Mouse (Mus musculus): Measurements from ENCODE around the gene Apoc3. TPM values are rescaled to one million over a fixed set of nuclear protein-coding genes. Genes with fewer than 3 reads are reported as not detected.

The Apoc3 gene
- polyA plus RNA-seq, 1 experiment from 2014 or later = not detected

GRCm38 (mm10) chr9:46256658-46257385 is 21.4 kb upstream of the Apoc3 start:
- H3K4me1 ChIP-seq (replicated peaks) = no peaks in the 10 kb centered on the region
- peaks cover 2% of the 10 kb centered on the region; the same call in 1 of the 2 replicates for H3K27me3 ChIP-seq
- no peaks in the 10 kb centered on the region for H3K9me3 ChIP-seq
- no peak for ATAC-seq (ENCODE audit: insufficient number of reproducible peaks, insufficient read depth, low FRiP score, low TSS enrichment, low read depth)
- H3K36me3 ChIP-seq = no peaks in the 10 kb centered on the region
- no peak overlapping the region for H3K4me3 ChIP-seq (replicated peaks)
- no peak overlapping the region for H3K27ac ChIP-seq
- no peak overlapping the region for H3K9ac ChIP-seq (replicated peaks)
- WGBS = 92% methylated on average over 10 of the region's 10 CpGs
- H3K4me2 ChIP-seq = no peak overlapping the region

- no peak overlapping the region for H3K4me2 ChIP-seq
- ATAC-seq (ENCODE audit: insufficient number of reproducible peaks, insufficient read depth, low FRiP score, low TSS enrichment, low read depth) = no peak
- no peak overlapping the region for H3K9ac ChIP-seq (replicated peaks)
- no peaks in the 10 kb centered on the region for H3K9me3 ChIP-seq
- 83% methylated on average over 7 of the region's 7 CpGs for WGBS
- no peak overlapping the region for H3K27ac ChIP-seq
- H3K4me3 ChIP-seq (replicated peaks) = no peak overlapping the region
- no peaks in the 10 kb centered on the region for H3K36me3 ChIP-seq
- no peaks in the 10 kb centered on the region for H3K4me1 ChIP-seq (replicated peaks)
- peaks cover 2% of the 10 kb centered on the region; the same call in 1 of the 2 replicates for H3K27me3 ChIP-seq
Observed at GRCm38 (mm10) chr9:46256177-46256576, 20.7 kb upstream of the Apoc3 start.

DNA sequence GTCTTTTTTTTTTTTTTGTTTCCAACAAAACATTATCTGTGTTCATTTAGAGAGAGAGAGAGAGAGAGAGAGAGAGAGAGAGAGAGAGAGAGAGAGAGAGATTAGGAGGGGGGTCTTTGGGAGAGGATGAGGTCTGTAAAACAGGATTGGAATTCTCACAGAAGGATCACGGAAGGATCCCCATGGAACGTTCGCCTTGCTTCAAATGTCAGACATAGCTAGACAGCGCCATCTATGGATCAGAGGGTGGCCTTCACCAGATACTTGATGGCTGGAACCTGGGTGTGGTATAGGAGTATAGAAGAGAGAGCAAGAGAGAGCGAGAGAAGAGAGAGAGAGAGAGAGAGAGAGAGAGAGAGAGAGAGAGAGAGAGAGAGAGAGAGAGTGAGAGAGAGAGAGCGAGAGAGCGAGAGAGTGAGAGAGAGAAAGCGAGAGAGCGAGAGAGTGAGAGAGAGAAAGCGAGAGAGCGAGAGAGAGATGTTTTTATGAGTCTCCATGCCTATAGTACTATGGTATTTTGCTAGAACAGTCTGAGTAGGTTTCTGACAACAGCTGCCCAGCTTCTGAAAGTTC is 11.4 kb upstream of the Apoc3 start:
- 23% methylated on average over 11 of the region's 11 CpGs for WGBS
- no peak overlapping the region for H3K9ac ChIP-seq (replicated peaks)
- H3K27ac ChIP-seq = no peak overlapping the region
- no peak; the same call in 1 of the 2 replicates for ATAC-seq (ENCODE audit: insufficient number of reproducible peaks, insufficient read depth, low FRiP score, low TSS enrichment, low read depth)
- H3K36me3 ChIP-seq = no peaks in the 10 kb centered on the region
- H3K4me1 ChIP-seq (replicated peaks) = peaks cover 4% of the 10 kb centered on the region; the same call in 1 of the 2 replicates
- H3K27me3 ChIP-seq = peaks cover 8% of the 10 kb centered on the region; the same call in 1 of the 2 replicates
- peak overlapping the region; percentile 30 for H3K4me2 ChIP-seq
- H3K9me3 ChIP-seq = no peaks in the 10 kb centered on the region
- no peak overlapping the region for H3K4me3 ChIP-seq (replicated peaks)

- Histone ChIP-seq H3K9ac (replicated peaks) (no peak overlapping the region), H3K4me2 (no peak overlapping the region; the same call in 1 of the 2 replicates), H3K36me3 (no peaks in the 10 kb centered on the region), H3K27me3 (peaks cover 8% of the 10 kb centered on the region; the same call in 1 of the 2 replicates), H3K4me1 (replicated peaks) (peaks cover 4% of the 10 kb centered on the region; the same call in 1 of the 2 replicates), H3K27ac (no peak overlapping the region), H3K9me3 (no peaks in the 10 kb centered on the region), H3K4me3 (replicated peaks) (no peak overlapping the region)
- WGBS = 61% methylated on average over 8 of the region's 8 CpGs
- no peak for ATAC-seq (ENCODE audit: insufficient number of reproducible peaks, insufficient read depth, low FRiP score, low TSS enrichment, low read depth)
Observed at GRCm38 (mm10) chr9:46243584-46243983, 8.1 kb upstream of the Apoc3 start.

GRCm38 (mm10) chr9:46243122-46243521 is 7.7 kb upstream of the Apoc3 start:
- peaks cover 4% of the 10 kb centered on the region; the same call in 1 of the 2 replicates for H3K4me1 ChIP-seq (replicated peaks)
- H3K9me3 ChIP-seq = no peaks in the 10 kb centered on the region
- H3K4me2 ChIP-seq = no peak overlapping the region; the same call in 1 of the 2 replicates
- 67% methylated on average over 4 of the region's 4 CpGs for WGBS
- no peak for ATAC-seq (ENCODE audit: insufficient number of reproducible peaks, insufficient read depth, low FRiP score, low TSS enrichment, low read depth)
- no peak overlapping the region for H3K4me3 ChIP-seq (replicated peaks)
- H3K36me3 ChIP-seq = no peaks in the 10 kb centered on the region
- no peak overlapping the region for H3K9ac ChIP-seq (replicated peaks)
- no peak overlapping the region for H3K27ac ChIP-seq
- peaks cover 4% of the 10 kb centered on the region; the same call in 1 of the 2 replicates for H3K27me3 ChIP-seq

DNA sequence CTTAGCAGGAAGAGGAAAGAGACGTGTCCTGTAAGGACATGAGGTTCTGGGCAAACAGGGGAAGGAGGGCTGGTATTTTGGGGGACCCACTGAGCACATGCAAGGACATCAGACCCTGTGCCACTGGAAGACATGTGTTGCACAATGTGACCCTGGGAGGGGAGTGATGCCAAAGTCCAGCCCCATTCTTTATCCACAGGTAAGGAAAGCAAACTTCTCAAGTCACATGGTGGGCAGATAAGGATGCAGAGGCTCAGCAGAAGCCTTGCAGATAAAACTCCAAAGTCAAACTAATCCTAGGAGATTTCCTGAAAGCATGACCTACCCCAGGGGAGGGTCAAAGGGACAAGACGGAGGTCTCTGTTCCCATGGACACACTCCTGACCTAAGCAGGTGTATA is 6.4 kb upstream of the Apoc3 start:
- Histone ChIP-seq H3K4me1 (replicated peaks) (peaks cover 4% of the 10 kb centered on the region; the same call in 1 of the 2 replicates), H3K4me3 (replicated peaks) (no peak overlapping the region), H3K9me3 (no peaks in the 10 kb centered on the region), H3K27ac (no peak overlapping the region), H3K36me3 (no peaks in the 10 kb centered on the region), H3K27me3 (no peaks in the 10 kb centered on the region), H3K4me2 (no peak overlapping the region), H3K9ac (replicated peaks) (no peak overlapping the region)
- WGBS = 83% methylated on average over 2 of the region's 2 CpGs
- no peak for ATAC-seq (ENCODE audit: insufficient number of reproducible peaks, insufficient read depth, low FRiP score, low TSS enrichment, low read depth)

GRCm38 (mm10) chr9:46240526-46241153 is 5.2 kb upstream of the Apoc3 start, which contains the start of gene Apoa4:
Apoa4 (plus strand) TSS chr9:46240696.
- Histone ChIP-seq H3K4me1 (replicated peaks) (peaks cover 4% of the 10 kb centered on the region; the same call in 1 of the 2 replicates), H3K9me3 (no peaks in the 10 kb centered on the region), H3K27me3 (no peaks in the 10 kb centered on the region), H3K27ac (no peak within 1 kb of the TSS), H3K4me2 (no peak within 1 kb of the TSS), H3K9ac (replicated peaks) (no peak within 1 kb of the TSS), H3K36me3 (no peaks in the 10 kb centered on the region), H3K4me3 (replicated peaks) (no peak within 1 kb of the TSS)
- 65% methylated on average over 7 of the region's 7 CpGs for WGBS
- ATAC-seq (ENCODE audit: insufficient number of reproducible peaks, insufficient read depth, low FRiP score, low TSS enrichment, low read depth) = no peak

DNA sequence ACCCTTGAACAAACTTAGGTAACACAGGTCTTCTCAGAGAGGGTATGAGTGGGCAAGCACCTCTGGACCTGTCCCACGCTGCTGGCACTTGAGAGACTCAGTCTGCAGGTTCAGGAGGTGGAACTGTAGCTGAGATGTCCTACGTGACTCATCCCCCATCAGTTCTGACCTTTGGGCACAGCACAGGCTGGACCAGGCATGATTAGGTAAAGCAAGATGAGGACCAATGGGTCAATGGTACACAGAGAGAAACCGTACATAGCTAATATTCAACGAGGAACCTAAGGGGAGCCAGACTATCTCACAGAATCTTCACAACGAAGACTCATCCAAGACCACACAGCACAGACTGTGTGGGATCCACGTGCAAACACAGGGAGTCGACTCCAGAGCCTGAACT is 3.4 kb upstream of the Apoc3 start:
- Histone ChIP-seq H3K4me3 (replicated peaks) (no peak overlapping the region), H3K27ac (no peak overlapping the region), H3K27me3 (no peaks in the 10 kb centered on the region; the same call in 1 of the 2 replicates), H3K9me3 (no peaks in the 10 kb centered on the region), H3K9ac (replicated peaks) (no peak overlapping the region), H3K4me2 (no peak overlapping the region), H3K4me1 (replicated peaks) (peaks cover 4% of the 10 kb centered on the region; the same call in 1 of the 2 replicates), H3K36me3 (no peaks in the 10 kb centered on the region)
- ATAC-seq (ENCODE audit: insufficient number of reproducible peaks, insufficient read depth, low FRiP score, low TSS enrichment, low read depth) = no peak
- WGBS = 86% methylated on average over 7 of the region's 7 CpGs

DNA sequence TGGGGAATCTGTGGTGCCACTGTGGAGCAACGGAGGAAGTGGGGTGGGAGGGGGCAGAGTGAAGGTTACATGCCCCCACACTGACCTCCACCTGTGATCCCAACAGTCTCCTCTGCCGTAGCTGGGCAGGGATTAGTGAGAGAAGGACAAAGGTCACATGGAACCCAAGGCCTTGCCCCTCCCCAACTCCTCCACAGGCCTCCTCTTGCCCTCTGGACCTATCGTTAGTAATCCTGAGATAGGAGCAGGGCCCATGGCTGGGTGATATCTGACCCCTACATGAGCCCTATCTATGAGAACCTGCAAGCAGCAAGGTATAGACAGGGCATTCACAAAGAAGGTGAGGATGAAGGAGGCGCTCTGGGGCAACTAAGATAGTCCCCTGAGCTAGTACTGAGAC is 213 bp upstream of the Apoc3 start:
- 53% methylated on average over 4 of the region's 4 CpGs for WGBS
- Histone ChIP-seq H3K4me3 (replicated peaks) (no peak overlapping the region), H3K9ac (replicated peaks) (no peak overlapping the region), H3K9me3 (no peaks in the 10 kb centered on the region), H3K27ac (no peak overlapping the region), H3K4me1 (replicated peaks) (peaks cover 2% of the 10 kb centered on the region), H3K4me2 (no peak overlapping the region), H3K27me3 (peaks cover 5% of the 10 kb centered on the region; the same call in 1 of the 2 replicates), H3K36me3 (no peaks in the 10 kb centered on the region)
- ATAC-seq (ENCODE audit: insufficient number of reproducible peaks, insufficient read depth, low FRiP score, low TSS enrichment, low read depth) = no peak

DNA sequence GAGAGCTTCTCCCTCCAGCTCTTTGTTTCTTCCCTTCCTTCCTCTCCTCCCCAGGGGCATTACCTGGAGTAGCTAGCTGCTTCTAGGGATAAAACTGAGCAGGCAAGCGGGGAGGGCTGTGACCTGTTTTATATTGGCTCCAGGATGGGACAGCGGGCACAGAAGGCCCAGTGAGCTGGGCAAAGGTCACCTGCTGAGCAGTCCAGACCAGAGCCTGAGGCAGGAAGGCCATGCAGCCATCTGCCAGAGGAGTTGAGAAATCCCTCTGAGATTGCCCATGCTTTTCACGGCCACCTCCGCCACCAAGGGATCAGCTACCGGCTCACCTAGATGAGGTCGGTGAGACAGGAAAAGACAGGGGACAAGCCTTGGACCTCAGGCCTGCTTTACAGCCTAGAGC is 240 bp downstream of the Apoc3 start:
- no peaks in the 10 kb centered on the region for H3K36me3 ChIP-seq
- WGBS = 83% methylated on average over 6 of the region's 6 CpGs
- no peaks in the 10 kb centered on the region for H3K9me3 ChIP-seq
- H3K4me3 ChIP-seq (replicated peaks) = no peak overlapping the region
- no peak overlapping the region for H3K9ac ChIP-seq (replicated peaks)
- H3K4me1 ChIP-seq (replicated peaks) = peaks cover 6% of the 10 kb centered on the region
- H3K27me3 ChIP-seq = peaks cover 5% of the 10 kb centered on the region; the same call in 1 of the 2 replicates
- H3K27ac ChIP-seq = no peak overlapping the region
- H3K4me2 ChIP-seq = no peak overlapping the region
- ATAC-seq (ENCODE audit: insufficient number of reproducible peaks, insufficient read depth, low FRiP score, low TSS enrichment, low read depth) = no peak

- peak overlapping the region; percentile 60 for H3K9ac ChIP-seq (replicated peaks)
- H3K4me2 ChIP-seq = peak overlapping the region; percentile 82
- WGBS = 7% methylated on average over 13 of the region's 13 CpGs
- H3K27ac ChIP-seq = 0 out of 2 replicates have a peak overlapping the region, but pooled peaks have one; percentile 12
- H3K9me3 ChIP-seq = no peaks in the 10 kb centered on the region
- no peaks in the 10 kb centered on the region for H3K36me3 ChIP-seq
- peaks cover 7% of the 10 kb centered on the region for H3K4me1 ChIP-seq (replicated peaks)
- peaks cover 13% of the 10 kb centered on the region; the same call in 1 of the 2 replicates for H3K27me3 ChIP-seq
- peak overlapping the region; percentile 51 for H3K4me3 ChIP-seq (replicated peaks)
- ATAC-seq (ENCODE audit: insufficient number of reproducible peaks, insufficient read depth, low FRiP score, low TSS enrichment, low read depth) = no peak
Observed at GRCm38 (mm10) chr9:46230450-46230975, 4.9 kb downstream of the Apoc3 start.

Data from limb, embryonic 12.5 days (tissue).